Mouse (Mus musculus) intestine, postnatal 0 days (tissue): ENCODE results near the gene Tnfaip3. TPM values are rescaled to one million over a fixed set of nuclear protein-coding genes. Genes with fewer than 3 reads are reported as not detected.

Experiments used
- ATAC-seq: fragments of 200-750 bp; cut with Nextera tagmentation; 2 replicates; pipeline ENCODE4 v1.8.0; 2017; ENCODE audit warnings: mild to moderate bottlenecking, moderate TSS enrichment, moderate library complexity
- H3K27ac ChIP-seq: fragments of 300-500 bp; sonication (generic); 2 replicates; pipeline ENCODE4 v1.5.1; 2014; ENCODE audit warnings: mild to moderate bottlenecking, low read depth, low read length, moderate library complexity
- H3K27me3 ChIP-seq: fragments of 300-500 bp; sonication (generic); replicated peaks from 2 replicates; pipeline ENCODE4 v1.6.1; 2014; ENCODE audit warnings: low read length, mixed read lengths; ENCODE audit not compliant: control insufficient read depth, insufficient read depth
- H3K36me3 ChIP-seq: fragments of 300-500 bp; sonication (generic); 2 replicates; pipeline ENCODE4 v1.6.1; 2014; ENCODE audit warnings: mild to moderate bottlenecking, moderate library complexity; ENCODE audit not compliant: control insufficient read depth, insufficient read depth
- H3K4me1 ChIP-seq: fragments of 300-500 bp; sonication (generic); replicated peaks from 2 replicates; pipeline ENCODE4 v1.6.1; 2014; ENCODE audit warnings: antibody characterized with exemption, low read length, mixed read lengths; ENCODE audit not compliant: control insufficient read depth, insufficient read depth
- H3K4me2 ChIP-seq: fragments of 300-500 bp; sonication (generic); replicated peaks from 2 replicates; pipeline ENCODE4 v1.6.1; 2014; ENCODE audit warnings: low read depth, mild to moderate bottlenecking, moderate library complexity
- H3K4me3 ChIP-seq: fragments of 300-500 bp; sonication (generic); 2 replicates; pipeline ENCODE4 v1.5.1; 2014; ENCODE audit warnings: low read depth, low read length
- H3K9ac ChIP-seq: fragments of 300-500 bp; sonication (generic); 2 replicates; pipeline ENCODE4 v1.6.1; 2014; ENCODE audit warnings: mild to moderate bottlenecking, low read depth, low read length
- H3K9me3 ChIP-seq: fragments of 300-500 bp; sonication (generic); 2 replicates; pipeline ENCODE4 v1.6.1; 2016; ENCODE audit warnings: mixed run types; ENCODE audit not compliant: control insufficient read depth
- CTCF ChIP-seq: sonication (generic); IDR thresholded peaks from 2 replicates; pipeline ENCODE4 v1.5.1; 2016; ENCODE audit warnings: low read depth, mild to moderate bottlenecking, control low read depth, antibody characterized with exemption, moderate library complexity
- WGBS: fragments of 180-500 bp; shearing (Covaris S2); extraction: QIAGEN DNeasy Blood & Tissue Kit; methylation state at CpG from one replicate; pipeline ENCODE4 v1.1.7; 2014; 5-methylcytosine and 5-hydroxymethylcytosine counted together
- polyA plus RNA-seq: library from polyadenylated mRNA; unstranded; fragments of >200 nt; fragmentation: Nextera tagmentation; extraction: Ambion mirVana; gene quantifications from 2 replicates; pipeline ENCODE4 v1.2.1, GENCODE M21; 2015

Tnfaip3 gene
- polyA plus RNA-seq, 1 experiment from 2014 or later = 3.7 TPM

DNA sequence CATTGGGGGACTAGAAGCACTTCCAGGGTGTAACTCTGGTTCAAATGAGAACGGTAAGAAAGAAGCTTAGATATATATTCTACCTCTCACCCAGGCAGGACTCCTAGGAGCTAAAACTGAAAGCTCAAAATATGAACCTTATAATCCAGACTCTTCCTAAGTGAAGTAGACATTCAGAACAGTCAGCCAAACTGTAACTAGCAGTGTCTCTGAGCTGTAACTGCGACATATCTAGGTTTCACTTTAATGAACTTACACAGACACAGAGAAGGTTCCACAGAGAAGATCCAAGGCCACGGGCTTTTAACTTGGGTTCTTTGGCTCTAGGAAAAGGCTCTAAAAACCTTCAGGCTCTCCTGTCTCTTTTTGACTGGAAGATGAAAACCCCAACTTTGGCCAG, 45.7 kb upstream of the Tnfaip3 start:
- no peak for ATAC-seq

DNA sequence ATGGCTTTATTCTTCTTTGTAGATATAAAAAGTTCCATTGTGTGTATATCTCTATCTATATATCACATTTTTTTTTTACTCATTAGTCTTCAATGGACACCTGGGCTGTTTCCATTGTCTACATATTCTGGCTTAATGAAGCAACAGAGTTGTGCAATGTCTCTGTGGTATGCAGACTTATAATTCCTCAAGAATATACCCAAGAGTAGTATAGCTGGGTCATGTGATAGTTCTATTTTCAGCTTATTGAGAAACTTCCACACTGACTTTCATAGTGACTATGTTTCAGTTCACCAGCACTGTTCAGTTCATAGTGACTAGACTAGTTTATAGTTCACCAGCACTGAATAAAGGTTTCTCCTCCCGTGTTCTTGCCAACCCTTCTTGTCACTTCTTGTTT, 38.1 kb upstream of the Tnfaip3 start:
- no peak overlapping the region for H3K27ac ChIP-seq
- TF ChIP-seq CTCF = no peak
- WGBS = 61% methylated on average over 1 of the region's 1 CpGs
- H3K4me1 ChIP-seq = no peaks in the 10 kb centered on the region
- no peaks in the 10 kb centered on the region for H3K9me3 ChIP-seq
- H3K9ac ChIP-seq = no peak overlapping the region
- no peak overlapping the region for H3K4me2 ChIP-seq
- H3K27me3 ChIP-seq = no peaks in the 10 kb centered on the region
- ATAC-seq = 0 out of 2 replicates have a peak, but pooled peaks have one; percentile 22
- no peak overlapping the region for H3K4me3 ChIP-seq
- no peaks in the 10 kb centered on the region for H3K36me3 ChIP-seq

More for the DNA sequence above, 45.7 kb upstream of the Tnfaip3 start:
- Histone ChIP-seq H3K4me1 (0 out of 2 replicates have a peak, but pooled peaks cover 3% of the 10 kb centered on the region), H3K4me3 (no peak overlapping the region), H3K9me3 (no peaks in the 10 kb centered on the region), H3K36me3 (no peaks in the 10 kb centered on the region), H3K9ac (no peak overlapping the region), H3K27me3 (no peaks in the 10 kb centered on the region), H3K4me2 (no peak overlapping the region), H3K27ac (no peak overlapping the region)
- TF ChIP-seq CTCF = no peak
- WGBS = 92% methylated on average over 3 of the region's 3 CpGs

DNA sequence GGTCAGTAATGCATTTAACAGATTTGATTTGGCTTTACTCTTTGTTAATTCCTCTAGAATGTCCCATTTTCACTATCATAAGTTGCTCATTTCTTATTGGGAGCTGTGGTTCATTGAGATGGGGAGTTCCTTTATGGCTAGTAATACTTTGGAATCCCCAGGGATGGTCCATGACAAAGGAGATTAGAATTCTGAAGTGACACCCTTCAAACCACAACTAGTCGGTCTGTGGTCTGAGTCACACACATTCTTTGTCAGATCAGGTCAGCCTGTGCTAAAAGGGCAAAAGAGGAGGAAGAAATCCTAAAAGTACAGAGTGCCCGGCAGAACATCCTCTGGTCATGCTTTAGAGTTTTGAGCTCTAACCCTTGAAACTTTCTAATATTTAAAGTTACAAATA, 30.5 kb upstream of the Tnfaip3 start:
- Histone ChIP-seq H3K4me2 (no peak overlapping the region), H3K27me3 (no peaks in the 10 kb centered on the region), H3K9ac (no peak overlapping the region), H3K27ac (no peak overlapping the region), H3K4me1 (no peaks in the 10 kb centered on the region), H3K9me3 (no peaks in the 10 kb centered on the region), H3K4me3 (no peak overlapping the region), H3K36me3 (no peaks in the 10 kb centered on the region)
- TF ChIP-seq CTCF = no peak
- no peak for ATAC-seq
- 66% methylated on average over 2 of the region's 2 CpGs for WGBS

DNA sequence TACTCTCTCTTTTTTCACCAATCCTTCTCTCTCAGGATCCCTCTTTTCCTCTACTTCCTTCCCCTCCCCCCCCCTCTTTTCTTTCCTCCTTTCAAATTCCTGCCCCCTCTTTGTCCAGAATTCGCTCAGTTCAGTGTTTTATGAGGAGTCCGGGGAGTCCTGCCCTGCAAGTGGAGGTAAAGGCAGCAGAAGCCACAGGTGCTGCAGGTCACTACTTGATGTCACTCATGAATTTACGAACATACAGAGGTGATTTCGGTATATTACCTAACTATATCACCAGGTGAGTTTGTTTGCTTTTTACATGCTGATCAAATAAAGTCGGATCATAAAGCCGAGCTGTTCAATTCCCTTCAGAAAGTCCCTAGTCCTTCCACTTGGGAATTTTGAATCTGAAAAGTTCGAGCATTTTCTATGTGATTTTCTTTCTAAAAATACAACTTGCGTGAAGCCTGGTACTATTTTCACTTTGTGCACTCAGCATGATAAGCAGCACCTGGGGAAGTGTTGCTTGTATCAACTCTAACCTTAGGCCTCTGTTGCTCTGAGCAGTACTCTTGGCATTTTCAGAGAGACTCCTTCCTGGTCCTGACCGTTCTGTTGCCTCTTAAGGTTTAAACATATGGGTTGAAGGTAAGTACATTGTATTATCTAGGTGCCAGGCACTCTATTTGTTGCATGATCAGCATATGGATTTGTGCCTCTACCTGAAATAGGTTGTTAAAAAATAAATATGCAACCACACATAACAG, 29.5 kb upstream of the Tnfaip3 start:
- Histone ChIP-seq H3K27ac (no peak overlapping the region), H3K4me1 (no peaks in the 10 kb centered on the region), H3K9me3 (no peaks in the 10 kb centered on the region), H3K4me3 (no peak overlapping the region), H3K9ac (no peak overlapping the region), H3K4me2 (no peak overlapping the region; the same call in 1 of the 2 replicates), H3K36me3 (no peaks in the 10 kb centered on the region), H3K27me3 (no peaks in the 10 kb centered on the region)
- no peak for TF ChIP-seq CTCF
- WGBS = 35% methylated on average over 9 of the region's 9 CpGs
- no peak for ATAC-seq

DNA sequence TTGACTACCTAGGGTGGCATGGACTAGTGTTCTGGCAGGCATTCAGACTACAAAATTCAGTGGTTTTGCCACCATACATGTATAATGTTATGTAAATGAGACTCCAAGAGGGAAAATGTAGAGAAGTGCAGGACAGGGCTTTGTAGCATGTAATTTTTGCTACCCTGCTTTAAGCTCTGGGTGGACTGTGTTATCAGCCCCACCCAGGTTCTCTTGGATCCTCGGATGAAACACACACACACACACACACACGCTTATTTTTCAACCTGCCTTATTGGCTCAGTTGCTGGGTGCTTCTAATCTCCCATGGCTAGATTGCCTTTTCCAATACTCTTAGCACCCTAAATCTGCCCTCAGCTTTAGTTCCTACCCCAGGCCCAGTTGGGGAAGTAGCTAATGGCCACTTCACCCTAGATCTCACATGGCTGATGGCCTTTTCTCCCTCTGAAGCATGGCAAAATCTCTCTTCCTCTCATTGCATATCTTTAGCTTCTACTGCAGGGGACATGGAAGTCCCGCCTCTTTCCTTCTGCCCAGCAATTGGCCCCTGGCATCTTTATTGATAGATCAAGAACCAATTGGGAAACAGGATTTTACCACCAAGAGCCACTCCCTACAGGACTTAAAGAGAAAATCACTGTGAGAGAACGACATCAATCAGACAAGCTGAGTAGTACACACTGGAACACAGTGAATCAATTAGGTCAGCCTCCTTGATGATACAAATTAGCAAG, 28.2 kb upstream of the Tnfaip3 start:
- peak; percentile 84 for ATAC-seq
- 46% methylated on average over 4 of the region's 4 CpGs for WGBS
- Histone ChIP-seq H3K27ac (no peak overlapping the region; the same call in 1 of the 2 replicates), H3K9me3 (no peaks in the 10 kb centered on the region), H3K9ac (no peak overlapping the region), H3K36me3 (no peaks in the 10 kb centered on the region), H3K4me1 (no peaks in the 10 kb centered on the region), H3K4me3 (0 out of 2 replicates have a peak overlapping the region, but pooled peaks have one; percentile 6), H3K4me2 (peak overlapping the region; percentile 54), H3K27me3 (no peaks in the 10 kb centered on the region)
- TF ChIP-seq CTCF = no peak

DNA sequence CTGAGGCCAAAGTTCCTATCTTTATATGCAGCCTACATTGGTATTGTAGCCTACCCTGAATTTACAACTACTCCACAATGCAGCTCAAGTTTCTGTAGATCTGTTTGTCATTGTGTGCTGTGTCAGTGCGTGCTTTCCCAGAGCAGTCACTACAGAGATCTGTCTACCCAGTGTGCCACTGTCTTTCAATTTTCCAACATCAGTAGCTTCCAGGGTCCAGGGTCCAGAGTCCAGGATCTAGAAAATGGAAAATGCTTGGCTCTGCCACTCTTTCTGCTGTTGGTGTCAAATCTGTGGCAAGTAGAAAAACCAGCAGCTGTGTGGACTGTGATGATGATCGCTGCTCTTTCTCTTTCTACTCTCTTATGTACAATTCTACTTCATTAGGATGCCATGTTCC, 24.7 kb upstream of the Tnfaip3 start:
- H3K36me3 ChIP-seq = no peaks in the 10 kb centered on the region
- H3K4me3 ChIP-seq = no peak overlapping the region
- 68% methylated on average over 2 of the region's 2 CpGs for WGBS
- peak; percentile 65 for ATAC-seq
- H3K4me2 ChIP-seq = no peak overlapping the region
- H3K9ac ChIP-seq = no peak overlapping the region
- TF ChIP-seq CTCF = no peak
- no peaks in the 10 kb centered on the region for H3K4me1 ChIP-seq
- no peaks in the 10 kb centered on the region for H3K9me3 ChIP-seq
- no peaks in the 10 kb centered on the region for H3K27me3 ChIP-seq
- H3K27ac ChIP-seq = no peak overlapping the region; the same call in none of the 2 replicates
